Mouse (Mus musculus): ENCODE measurements at regions not wholly inside any gene's neighbourhood (a gene's known extent, or its start where the extent isn't known, plus 50 kb on each side); places are given as distances from the start of the nearest gene placed in this dataset.

GRCm38 (mm10) chr9:41583711-41584329 lies 422.3 kb upstream of the Ubash3b start:
- peak overlapping the region; percentile 81 for H3K4me3 ChIP-seq (ENCODE audit: low read depth, low read length)
- H3K27me3 ChIP-seq (ENCODE audit: insufficient read depth, low read length), result no peaks in the 10 kb centered on the region
- WGBS, result 3% methylated on average over 8 of the region's 8 CpGs
- ATAC-seq, result peak; percentile 12; the same call in 1 of the 2 replicates
- H3K9me3 ChIP-seq (ENCODE audit: low read length), result no peaks in the 10 kb centered on the region
- no peak for TF ChIP-seq CTCF (IDR thresholded peaks at IDR 0.05; ENCODE audit: low read depth)
- peak; percentile 81 for DNase-seq
- peak overlapping the region; percentile 99 for H3K27ac ChIP-seq (ENCODE audit: low read depth, low read length)
- H3K4me2 ChIP-seq (ENCODE audit: low read depth), result peak overlapping the region; percentile 85
- peak overlapping the region; percentile 98 for H3K9ac ChIP-seq
- peaks cover 23% of the 10 kb centered on the region for H3K36me3 ChIP-seq (ENCODE audit: insufficient read depth)
- H3K4me1 ChIP-seq (ENCODE audit: insufficient read depth), result peaks cover 11% of the 10 kb centered on the region

GRCm38 (mm10) chr9:41583276-41583675 lies 421.8 kb upstream of the Ubash3b start:
- DNase-seq, result peak; percentile 80
- peak overlapping the region; percentile 99 for H3K27ac ChIP-seq (ENCODE audit: low read depth, low read length)
- H3K4me3 ChIP-seq (ENCODE audit: low read depth, low read length), result peak overlapping the region; percentile 81
- H3K9me3 ChIP-seq (ENCODE audit: low read length), result no peaks in the 10 kb centered on the region
- H3K4me1 ChIP-seq (ENCODE audit: insufficient read depth), result peaks cover 5% of the 10 kb centered on the region
- ATAC-seq, result no peak
- H3K9ac ChIP-seq, result peak overlapping the region; percentile 98
- peaks cover 18% of the 10 kb centered on the region for H3K36me3 ChIP-seq (ENCODE audit: insufficient read depth)
- H3K27me3 ChIP-seq (ENCODE audit: insufficient read depth, low read length), result no peaks in the 10 kb centered on the region
- peak overlapping the region; percentile 85 for H3K4me2 ChIP-seq (ENCODE audit: low read depth)
- 4% methylated on average over 8 of the region's 8 CpGs for WGBS
- no peak for TF ChIP-seq CTCF (IDR thresholded peaks at IDR 0.05; ENCODE audit: low read depth)

GRCm38 (mm10) chr9:41582711-41583236 lies 421.3 kb upstream of the Ubash3b start:
- TF ChIP-seq CTCF (IDR thresholded peaks at IDR 0.05; ENCODE audit: low read depth), result no peak
- H3K27me3 ChIP-seq (ENCODE audit: insufficient read depth, low read length), result no peaks in the 10 kb centered on the region
- no peaks in the 10 kb centered on the region for H3K9me3 ChIP-seq (ENCODE audit: low read length)
- H3K4me2 ChIP-seq (ENCODE audit: low read depth), result peak overlapping the region; percentile 85
- H3K4me3 ChIP-seq (ENCODE audit: low read depth, low read length), result peak overlapping the region; percentile 81
- peak overlapping the region; percentile 99 for H3K27ac ChIP-seq (ENCODE audit: low read depth, low read length)
- 3% methylated on average over 5 of the region's 5 CpGs for whole genome bisulfite sequencing
- ATAC-seq, result no peak
- peak; percentile 66 for DNase-seq
- peaks cover 6% of the 10 kb centered on the region; the same call in 1 of the 2 replicates for H3K4me1 ChIP-seq (ENCODE audit: insufficient read depth)
- H3K9ac ChIP-seq, result peak overlapping the region; percentile 98
- peaks cover 14% of the 10 kb centered on the region; the same call in 1 of the 2 replicates for H3K36me3 ChIP-seq (ENCODE audit: insufficient read depth)

GRCm38 (mm10) chr9:41582171-41582570 lies 420.7 kb upstream of the Ubash3b start:
- Histone ChIP-seq H3K27ac (ENCODE audit: low read depth, low read length) (peak overlapping the region; percentile 99), H3K27me3 (ENCODE audit: insufficient read depth, low read length) (no peaks in the 10 kb centered on the region), H3K4me1 (ENCODE audit: insufficient read depth) (peaks cover 12% of the 10 kb centered on the region; the same call in 1 of the 2 replicates), H3K9ac (peak overlapping the region; percentile 98), H3K4me3 (ENCODE audit: low read depth, low read length) (peak overlapping the region; percentile 81), H3K36me3 (ENCODE audit: insufficient read depth) (peaks cover 9% of the 10 kb centered on the region; the same call in 1 of the 2 replicates), H3K9me3 (ENCODE audit: low read length) (no peaks in the 10 kb centered on the region), H3K4me2 (ENCODE audit: low read depth) (peak overlapping the region; percentile 85)
- DNase-seq, result peak; percentile 84
- TF ChIP-seq CTCF (IDR thresholded peaks at IDR 0.05; ENCODE audit: low read depth), result no peak
- ATAC-seq, result peak; percentile 3
- 3% methylated on average over 8 of the region's 8 CpGs for WGBS

GRCm38 (mm10) chr9:41581741-41582140 lies 420.2 kb upstream of the Ubash3b start:
- Histone ChIP-seq H3K36me3 (ENCODE audit: insufficient read depth) (peaks cover 4% of the 10 kb centered on the region; the same call in 1 of the 2 replicates), H3K9ac (peak overlapping the region; percentile 98), H3K4me1 (ENCODE audit: insufficient read depth) (peaks cover 16% of the 10 kb centered on the region; the same call in 1 of the 2 replicates), H3K9me3 (ENCODE audit: low read length) (no peaks in the 10 kb centered on the region), H3K27ac (ENCODE audit: low read depth, low read length) (peak overlapping the region; percentile 99), H3K27me3 (ENCODE audit: insufficient read depth, low read length) (no peaks in the 10 kb centered on the region), H3K4me3 (ENCODE audit: low read depth, low read length) (peak overlapping the region; percentile 81), H3K4me2 (ENCODE audit: low read depth) (peak overlapping the region; percentile 85)
- TF ChIP-seq CTCF (IDR thresholded peaks at IDR 0.05; ENCODE audit: low read depth), result no peak
- WGBS, result 2% methylated on average over 9 of the region's 9 CpGs
- ATAC-seq, result no peak
- no peak for DNase-seq

GRCm38 (mm10) chr9:41581152-41581551 lies 419.7 kb upstream of the Ubash3b start:
- Histone ChIP-seq H3K4me2 (ENCODE audit: low read depth) (peak overlapping the region; percentile 85), H3K9me3 (ENCODE audit: low read length) (no peaks in the 10 kb centered on the region), H3K27ac (ENCODE audit: low read depth, low read length) (peak overlapping the region; percentile 99), H3K27me3 (ENCODE audit: insufficient read depth, low read length) (no peaks in the 10 kb centered on the region), H3K36me3 (ENCODE audit: insufficient read depth) (no peaks in the 10 kb centered on the region), H3K4me1 (ENCODE audit: insufficient read depth) (peaks cover 20% of the 10 kb centered on the region; the same call in 1 of the 2 replicates), H3K9ac (peak overlapping the region; percentile 98), H3K4me3 (ENCODE audit: low read depth, low read length) (peak overlapping the region; percentile 81)
- DNase-seq (peak; percentile 74), ATAC-seq (peak; percentile 21)
- under 1% methylated on average over 14 of the region's 14 CpGs for WGBS
- no peak for TF ChIP-seq CTCF (IDR thresholded peaks at IDR 0.05; ENCODE audit: low read depth)

- Histone ChIP-seq H3K9ac (peak overlapping the region; percentile 98), H3K4me1 (ENCODE audit: insufficient read depth) (peaks cover 22% of the 10 kb centered on the region; the same call in 1 of the 2 replicates), H3K27ac (ENCODE audit: low read depth, low read length) (peak overlapping the region; percentile 99), H3K27me3 (ENCODE audit: insufficient read depth, low read length) (no peaks in the 10 kb centered on the region), H3K9me3 (ENCODE audit: low read length) (no peaks in the 10 kb centered on the region), H3K4me2 (ENCODE audit: low read depth) (peak overlapping the region; percentile 85), H3K36me3 (ENCODE audit: insufficient read depth) (no peaks in the 10 kb centered on the region), H3K4me3 (ENCODE audit: low read depth, low read length) (peak overlapping the region; percentile 81)
- peak; percentile 92 for DNase-seq
- no peak for TF ChIP-seq CTCF (IDR thresholded peaks at IDR 0.05; ENCODE audit: low read depth)
- WGBS, result under 1% methylated on average over 13 of the region's 13 CpGs
- ATAC-seq, result peak; percentile 68
Observed at GRCm38 (mm10) chr9:41580611-41581041, 419.1 kb upstream of the Ubash3b start.
